Mouse (Mus musculus) heart, embryonic 15.5 days (tissue): ENCODE results near the gene Adamts17. TPM values are rescaled to one million over a fixed set of nuclear protein-coding genes. Genes with fewer than 3 reads are reported as not detected.

ENCODE experiments used
- ATAC-seq: fragments of 200-750 bp; cut with Nextera tagmentation; replicated peaks from 2 replicates; pipeline ENCODE4 v1.8.0; 2017; ENCODE audit warnings: low read depth, moderate TSS enrichment; ENCODE audit not compliant: insufficient number of reproducible peaks, insufficient read depth, low FRiP score
- H3K27ac ChIP-seq: fragments of 300-500 bp; sonication (generic); 2 replicates; pipeline ENCODE4 v1.5.1; 2015; ENCODE audit warnings: mild to moderate bottlenecking, inconsistent platforms
- H3K27me3 ChIP-seq: fragments of 300-500 bp; sonication (generic); 2 replicates; pipeline ENCODE4 v1.6.1; 2015; ENCODE audit warnings: inconsistent platforms
- H3K36me3 ChIP-seq: fragments of 300-500 bp; sonication (generic); 2 replicates; pipeline ENCODE4 v1.6.1; 2015; ENCODE audit warnings: mild to moderate bottlenecking, inconsistent platforms
- H3K4me1 ChIP-seq: fragments of 300-500 bp; sonication (generic); replicated peaks from 2 replicates; pipeline ENCODE4 v1.6.1; 2015; ENCODE audit warnings: inconsistent platforms
- H3K4me2 ChIP-seq: fragments of 300-500 bp; sonication (generic); 2 replicates; pipeline ENCODE4 v1.6.1; 2015; ENCODE audit warnings: inconsistent platforms, mild to moderate bottlenecking, moderate library complexity
- H3K4me3 ChIP-seq: fragments of 300-500 bp; sonication (generic); 2 replicates; pipeline ENCODE4 v1.5.1; 2015; ENCODE audit warnings: mild to moderate bottlenecking, inconsistent platforms
- H3K9ac ChIP-seq: fragments of 300-500 bp; sonication (generic); 2 replicates; pipeline ENCODE4 v1.6.1; 2015; ENCODE audit warnings: mild to moderate bottlenecking, inconsistent platforms
- H3K9me3 ChIP-seq: fragments of 300-500 bp; sonication (generic); replicated peaks from 2 replicates; pipeline ENCODE4 v1.6.1; 2016; ENCODE audit warnings: inconsistent platforms
- WGBS: fragments of 180-500 bp; shearing (Covaris S2); methylation state at CpG from one replicate; pipeline ENCODE4 v1.1.7; 2015; ENCODE audit warnings: mixed read lengths; 5-methylcytosine and 5-hydroxymethylcytosine counted together
- polyA plus RNA-seq: library from polyadenylated mRNA; unstranded; fragments of >200 nt; fragmentation: Nextera tagmentation; extraction: Ambion mirVana; gene quantifications from 2 replicates; pipeline ENCODE4 v1.2.1, GENCODE M21; 2015

Adamts17 gene
- polyA plus RNA-seq, 1 experiment from 2014 or later, result 5.1 TPM

DNA sequence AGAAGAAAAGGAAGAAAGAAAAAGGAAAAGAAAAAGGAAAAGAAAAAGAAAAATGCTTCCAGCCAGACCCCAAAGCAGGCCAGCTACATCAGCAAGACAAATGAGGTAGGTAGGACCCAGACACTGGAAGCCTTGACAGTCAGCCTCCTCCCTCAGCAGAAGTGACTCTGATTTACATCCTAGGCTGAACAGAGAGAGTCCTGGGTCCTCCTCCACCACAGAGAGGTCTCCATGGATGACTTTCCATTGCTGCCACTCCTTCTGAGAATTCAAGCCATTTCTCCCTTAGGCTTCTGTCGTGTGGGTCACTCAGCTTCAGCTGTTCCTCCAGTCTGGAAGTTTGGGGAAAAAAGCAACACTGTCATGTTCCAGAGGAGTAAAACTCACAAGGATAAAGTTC is 28.2 kb upstream of the Adamts17 start:
- H3K9ac ChIP-seq, result no peak overlapping the region
- H3K27me3 ChIP-seq, result no peaks in the 10 kb centered on the region
- no peak overlapping the region for H3K4me3 ChIP-seq
- no peak for ATAC-seq
- H3K9me3 ChIP-seq, result no peaks in the 10 kb centered on the region
- H3K27ac ChIP-seq, result no peak overlapping the region
- no peaks in the 10 kb centered on the region; the same call in 1 of the 2 replicates for H3K4me1 ChIP-seq
- no peaks in the 10 kb centered on the region for H3K36me3 ChIP-seq
- WGBS, result 65% methylated on average over 1 of the region's 1 CpGs
- no peak overlapping the region for H3K4me2 ChIP-seq

DNA sequence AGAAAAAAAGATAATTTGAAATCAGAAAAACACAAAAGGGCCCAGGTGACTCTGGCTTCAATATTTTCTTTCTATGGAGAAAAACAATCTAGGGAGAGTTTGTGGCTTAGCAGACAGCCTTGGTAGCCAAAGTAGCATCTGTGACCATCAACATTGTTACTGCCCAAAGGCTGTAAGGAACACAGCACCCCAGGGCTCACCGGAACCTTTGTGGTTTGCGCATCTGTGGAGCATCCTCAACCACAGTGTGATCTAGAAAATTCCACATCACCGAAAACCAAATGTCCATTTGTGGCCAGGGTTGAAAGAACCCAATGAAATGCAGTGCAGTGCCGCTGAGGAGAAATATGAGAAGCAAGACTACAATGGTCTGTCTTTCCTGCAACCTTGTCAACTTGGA is 27.2 kb upstream of the Adamts17 start:
- Histone ChIP-seq H3K9me3 (no peaks in the 10 kb centered on the region), H3K9ac (no peak overlapping the region), H3K36me3 (no peaks in the 10 kb centered on the region), H3K4me2 (no peak overlapping the region), H3K4me3 (no peak overlapping the region), H3K4me1 (no peaks in the 10 kb centered on the region; the same call in 1 of the 2 replicates), H3K27ac (no peak overlapping the region), H3K27me3 (no peaks in the 10 kb centered on the region)
- 79% methylated on average over 4 of the region's 4 CpGs for WGBS
- ATAC-seq, result no peak

DNA sequence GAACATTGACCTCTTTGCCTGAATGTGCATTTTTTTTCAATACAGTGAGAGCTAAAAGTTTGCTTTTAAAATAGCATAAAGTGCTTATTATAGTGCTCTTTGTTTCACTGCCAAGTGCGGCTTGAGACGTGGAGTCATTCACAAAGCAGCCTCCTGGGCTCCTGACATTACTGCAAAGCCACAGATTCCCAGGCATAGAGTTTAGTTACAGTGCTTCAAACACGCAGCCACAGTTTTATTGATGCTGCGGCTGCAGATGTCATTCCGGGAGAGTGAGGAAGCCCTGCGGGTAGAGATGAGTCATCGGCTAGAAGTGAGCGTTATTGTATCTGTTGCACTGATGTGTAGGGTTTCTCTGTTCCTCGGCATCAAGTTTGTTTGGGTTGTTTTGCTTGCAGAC is 26.8 kb upstream of the Adamts17 start:
- no peaks in the 10 kb centered on the region for H3K36me3 ChIP-seq
- H3K9ac ChIP-seq, result no peak overlapping the region
- no peak overlapping the region for H3K4me3 ChIP-seq
- H3K27ac ChIP-seq, result no peak overlapping the region
- no peaks in the 10 kb centered on the region for H3K9me3 ChIP-seq
- H3K4me1 ChIP-seq, result no peaks in the 10 kb centered on the region; the same call in 1 of the 2 replicates
- no peak overlapping the region for H3K4me2 ChIP-seq
- no peak for ATAC-seq
- WGBS, result 58% methylated on average over 9 of the region's 9 CpGs
- H3K27me3 ChIP-seq, result no peaks in the 10 kb centered on the region; the same call in 1 of the 2 replicates

DNA sequence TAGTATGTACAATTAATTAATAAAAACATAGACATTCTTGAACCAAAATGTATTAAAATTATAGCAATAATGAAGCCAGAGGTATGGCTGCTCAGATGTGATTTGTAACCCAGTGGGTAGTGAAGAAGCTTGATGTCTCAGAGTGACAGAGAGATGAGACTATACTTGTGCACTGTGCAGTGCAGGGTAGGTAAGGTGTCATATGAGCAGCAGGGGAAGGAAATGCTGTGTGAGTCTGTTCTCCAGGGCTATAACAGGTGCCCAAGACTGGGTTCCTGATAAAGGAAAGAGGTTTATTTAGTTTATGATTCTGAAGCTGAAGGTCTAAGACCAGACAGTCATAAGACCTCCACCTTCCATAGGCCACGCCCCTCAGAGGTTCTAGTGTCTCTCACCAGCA is 26.4 kb upstream of the Adamts17 start:
- Histone ChIP-seq H3K36me3 (no peaks in the 10 kb centered on the region), H3K4me3 (no peak overlapping the region), H3K4me2 (no peak overlapping the region), H3K9ac (no peak overlapping the region), H3K27me3 (no peaks in the 10 kb centered on the region; the same call in 1 of the 2 replicates), H3K9me3 (no peaks in the 10 kb centered on the region), H3K4me1 (no peaks in the 10 kb centered on the region; the same call in 1 of the 2 replicates), H3K27ac (no peak overlapping the region)
- WGBS, result 61% methylated on average over 1 of the region's 1 CpGs
- no peak for ATAC-seq

DNA sequence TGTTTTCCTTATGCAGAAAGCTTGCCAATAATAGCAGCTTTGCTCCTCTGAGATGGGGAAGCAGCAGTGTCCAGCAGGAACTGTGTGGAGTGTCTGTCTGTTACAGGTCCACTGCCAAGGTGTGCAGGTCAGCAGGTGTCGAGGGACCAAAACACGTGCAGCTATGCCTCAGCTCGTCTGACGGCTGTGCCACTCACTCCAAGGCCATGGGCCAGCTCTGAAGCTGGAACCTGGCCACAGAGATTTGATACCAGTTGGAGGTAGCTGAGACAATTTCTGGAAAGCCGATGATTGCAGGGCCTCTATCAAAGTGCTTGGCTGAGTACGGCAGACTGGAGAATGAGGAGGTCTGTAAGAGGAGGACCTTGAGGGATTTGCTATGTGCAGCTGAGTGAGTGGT is 24.0 kb upstream of the Adamts17 start:
- Histone ChIP-seq H3K36me3 (no peaks in the 10 kb centered on the region), H3K9me3 (no peaks in the 10 kb centered on the region), H3K27me3 (no peaks in the 10 kb centered on the region; the same call in 1 of the 2 replicates), H3K4me3 (no peak overlapping the region), H3K4me1 (no peaks in the 10 kb centered on the region; the same call in 1 of the 2 replicates), H3K4me2 (no peak overlapping the region), H3K27ac (no peak overlapping the region), H3K9ac (no peak overlapping the region)
- 59% methylated on average over 6 of the region's 6 CpGs for WGBS
- ATAC-seq, result no peak

DNA sequence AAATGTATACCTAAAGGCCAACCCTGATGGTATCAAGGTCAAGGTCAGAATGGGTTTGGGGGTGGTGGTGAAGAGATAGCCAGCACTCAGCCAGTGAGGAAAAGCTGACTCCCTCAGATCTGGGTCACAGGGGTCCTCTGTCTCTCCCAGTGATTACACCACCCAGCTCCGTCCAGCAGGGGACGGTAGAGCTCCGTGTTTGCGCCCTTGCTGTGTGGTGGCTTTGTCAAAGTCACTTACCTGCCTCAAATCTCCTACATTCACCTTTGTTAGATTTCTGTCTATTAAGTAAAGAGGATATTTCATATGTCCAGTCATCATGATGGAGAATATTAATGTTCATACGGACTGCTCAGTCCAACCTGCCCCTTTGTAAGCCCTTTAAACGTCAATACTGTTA is 19.5 kb upstream of the Adamts17 start:
- no peak overlapping the region for H3K4me2 ChIP-seq
- no peak for ATAC-seq
- H3K4me3 ChIP-seq, result no peak overlapping the region
- H3K9ac ChIP-seq, result no peak overlapping the region
- no peaks in the 10 kb centered on the region for H3K36me3 ChIP-seq
- peaks cover 3% of the 10 kb centered on the region; the same call in 1 of the 2 replicates for H3K4me1 ChIP-seq
- no peaks in the 10 kb centered on the region for H3K9me3 ChIP-seq
- 31% methylated on average over 6 of the region's 6 CpGs for WGBS
- no peak overlapping the region for H3K27ac ChIP-seq
- H3K27me3 ChIP-seq, result no peaks in the 10 kb centered on the region; the same call in 1 of the 2 replicates

DNA sequence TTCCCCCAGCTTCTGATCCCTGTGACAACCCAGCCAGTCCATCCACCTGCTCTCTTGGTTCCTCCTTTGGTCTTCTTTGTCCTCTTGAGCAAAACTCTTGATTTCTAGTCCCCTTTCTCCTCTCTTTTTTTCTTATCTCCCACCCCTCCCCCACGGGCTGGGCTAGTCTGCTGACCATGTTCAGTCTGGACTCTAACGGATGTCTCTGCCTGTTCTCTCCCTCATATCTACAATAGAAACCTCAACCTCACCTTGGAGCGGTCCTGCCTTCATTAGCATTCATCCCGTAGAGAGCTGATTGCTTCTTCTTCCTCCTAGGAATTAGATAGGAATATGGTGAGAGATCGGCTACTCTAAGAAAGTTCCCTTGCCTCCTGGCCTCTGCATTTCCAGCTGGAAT is 8.7 kb upstream of the Adamts17 start:
- peaks cover 47% of the 10 kb centered on the region for H3K4me1 ChIP-seq
- WGBS, result 20% methylated on average over 5 of the region's 5 CpGs
- no peaks in the 10 kb centered on the region for H3K36me3 ChIP-seq
- ATAC-seq, result no peak
- peak overlapping the region; percentile 79 for H3K27ac ChIP-seq
- peak overlapping the region; percentile 16; the same call in 1 of the 2 replicates for H3K9ac ChIP-seq
- peak overlapping the region; percentile 57 for H3K4me2 ChIP-seq
- no peaks in the 10 kb centered on the region for H3K27me3 ChIP-seq
- H3K4me3 ChIP-seq, result 0 out of 2 replicates have a peak overlapping the region, but pooled peaks have one; percentile 8
- H3K9me3 ChIP-seq, result no peaks in the 10 kb centered on the region

DNA sequence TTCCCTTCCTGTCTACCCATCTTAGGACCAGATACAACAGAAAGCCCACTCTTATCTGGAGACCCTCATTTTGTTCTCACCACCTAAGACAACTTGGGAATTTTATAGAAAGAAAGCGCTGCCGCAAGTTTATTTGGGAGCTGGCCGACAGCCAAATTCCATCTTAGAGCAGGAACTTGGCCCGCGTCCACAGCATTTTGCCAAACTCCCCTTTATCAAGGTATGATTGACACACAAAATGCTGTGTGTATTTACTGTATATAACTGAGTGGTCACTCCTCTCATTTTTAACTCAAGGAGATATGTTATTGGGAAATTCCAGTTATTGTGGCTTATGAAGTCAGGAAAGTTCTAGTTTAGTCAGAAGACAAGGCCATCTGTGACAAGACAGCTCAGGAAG is 8.2 kb upstream of the Adamts17 start:
- peak overlapping the region; percentile 79 for H3K27ac ChIP-seq
- no peaks in the 10 kb centered on the region for H3K9me3 ChIP-seq
- H3K36me3 ChIP-seq, result no peaks in the 10 kb centered on the region
- peak overlapping the region; percentile 16; the same call in 1 of the 2 replicates for H3K9ac ChIP-seq
- peaks cover 47% of the 10 kb centered on the region for H3K4me1 ChIP-seq
- 0 out of 2 replicates have a peak overlapping the region, but pooled peaks have one; percentile 8 for H3K4me3 ChIP-seq
- ATAC-seq, result no peak
- no peaks in the 10 kb centered on the region for H3K27me3 ChIP-seq
- WGBS, result 17% methylated on average over 5 of the region's 5 CpGs
- H3K4me2 ChIP-seq, result peak overlapping the region; percentile 57

DNA sequence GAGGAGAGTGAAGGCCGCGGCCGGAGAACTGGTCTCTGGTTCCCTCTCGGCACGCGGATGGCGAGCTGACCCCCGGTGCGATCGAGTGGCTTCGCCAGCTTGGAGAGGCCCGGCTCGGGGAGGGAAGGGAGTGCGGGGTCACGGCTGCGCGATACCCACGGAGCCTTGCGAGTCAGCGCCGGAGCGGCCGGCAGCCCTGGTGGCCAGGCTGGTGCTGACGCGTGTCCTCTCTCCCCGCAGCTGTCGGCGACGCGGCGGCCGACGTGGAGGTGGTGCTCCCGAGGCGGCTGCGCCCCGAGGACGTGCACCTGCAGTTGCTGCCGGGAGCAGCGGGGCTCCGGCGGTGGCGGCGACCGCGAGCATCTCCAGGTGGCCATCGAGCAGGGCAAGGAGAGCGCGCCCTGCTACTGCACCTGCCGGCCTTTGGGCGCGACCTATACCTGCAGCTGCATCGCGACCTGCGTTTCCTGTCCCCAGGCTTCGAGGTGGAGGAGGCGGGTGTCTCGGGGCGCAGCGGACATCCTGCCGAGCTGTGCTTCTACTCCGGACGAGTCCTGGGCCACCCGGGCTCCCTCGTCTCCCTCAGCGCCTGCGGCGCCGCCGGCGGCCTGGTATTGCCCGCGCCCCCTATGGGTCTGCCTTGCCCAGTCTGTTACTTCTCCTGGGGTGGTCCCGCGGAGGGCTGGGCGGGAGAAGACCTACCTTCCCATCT is 629 bp downstream of the Adamts17 start:
- H3K9me3 ChIP-seq, result no peaks in the 10 kb centered on the region
- ATAC-seq, result peak; percentile 35
- H3K4me3 ChIP-seq, result peak overlapping the region; percentile 74
- H3K4me2 ChIP-seq, result peak overlapping the region; percentile 99
- H3K9ac ChIP-seq, result peak overlapping the region; percentile 70
- 0 out of 2 replicates have a peak, but pooled peaks cover 6% of the 10 kb centered on the region for H3K27me3 ChIP-seq
- H3K4me1 ChIP-seq, result peaks cover 26% of the 10 kb centered on the region
- H3K36me3 ChIP-seq, result no peaks in the 10 kb centered on the region
- H3K27ac ChIP-seq, result peak overlapping the region; percentile 63
- under 1% methylated on average over 76 of the region's 76 CpGs for WGBS

DNA sequence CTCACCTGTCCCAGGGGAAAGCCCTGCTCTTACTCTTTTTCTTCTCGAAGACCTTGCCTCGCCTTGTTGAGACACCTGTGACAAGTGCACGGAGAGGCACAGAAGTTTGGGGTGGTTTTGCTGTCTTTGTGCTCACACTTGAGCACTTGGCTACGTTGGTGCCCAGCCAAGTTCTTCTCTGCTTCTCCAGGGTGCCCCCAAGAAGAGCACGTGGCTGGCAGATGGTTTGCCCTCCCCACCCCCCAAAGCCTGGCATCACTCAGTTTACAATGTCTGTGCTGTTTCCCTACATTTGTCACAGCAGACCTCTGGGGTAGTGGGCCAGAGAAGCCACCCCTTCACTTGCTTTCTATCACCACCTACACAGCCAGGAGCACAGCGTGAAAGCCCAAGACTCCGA is 1.6 kb downstream of the Adamts17 start:
- Histone ChIP-seq H3K9me3 (no peaks in the 10 kb centered on the region), H3K27me3 (0 out of 2 replicates have a peak, but pooled peaks cover 6% of the 10 kb centered on the region), H3K4me3 (peak overlapping the region; percentile 74), H3K4me2 (peak overlapping the region; percentile 99), H3K36me3 (no peaks in the 10 kb centered on the region), H3K9ac (no peak overlapping the region), H3K27ac (no peak overlapping the region), H3K4me1 (peaks cover 23% of the 10 kb centered on the region)
- ATAC-seq, result no peak
- 81% methylated on average over 7 of the region's 7 CpGs for WGBS

DNA sequence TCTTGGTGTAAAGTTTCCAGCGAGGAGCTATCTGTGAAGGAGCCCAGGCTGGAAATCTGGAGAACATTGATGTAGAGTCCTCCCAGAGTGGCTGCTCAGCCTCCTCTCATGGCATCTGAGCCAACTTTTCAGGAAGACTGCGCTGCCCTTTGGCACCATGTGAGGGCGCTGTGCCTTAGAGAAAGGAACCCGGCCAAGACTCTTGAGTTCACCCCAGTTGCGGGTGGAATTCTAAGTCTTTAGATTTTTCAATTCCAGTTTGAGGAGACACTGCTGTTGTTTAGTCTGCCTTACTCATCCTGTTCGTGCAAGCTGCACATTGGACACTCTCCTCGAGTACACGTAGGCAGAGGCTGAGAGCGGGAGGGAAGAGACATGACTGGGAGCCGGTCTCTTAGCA is 2.5 kb downstream of the Adamts17 start:
- no peak for ATAC-seq

More for the DNA sequence above, 2.5 kb downstream of the Adamts17 start:
- H3K9ac ChIP-seq, result no peak overlapping the region
- WGBS, result 41% methylated on average over 10 of the region's 10 CpGs
- no peaks in the 10 kb centered on the region for H3K9me3 ChIP-seq
- H3K4me1 ChIP-seq, result peaks cover 23% of the 10 kb centered on the region
- H3K36me3 ChIP-seq, result no peaks in the 10 kb centered on the region
- peak overlapping the region; percentile 31; the same call in 1 of the 2 replicates for H3K27ac ChIP-seq
- no peak overlapping the region for H3K4me3 ChIP-seq
- peak overlapping the region; percentile 99; the same call in 1 of the 2 replicates for H3K4me2 ChIP-seq
- H3K27me3 ChIP-seq, result 0 out of 2 replicates have a peak, but pooled peaks cover 6% of the 10 kb centered on the region
